Mouse (Mus musculus) c-Kit-positive CD71-negative TER-119-negative erythroid progenitor cells, embryonic 14.5 days (primary cell): ENCODE measurements at regions not wholly inside any gene's neighbourhood (a gene's known extent, or its start where the extent isn't known, plus 50 kb on each side); places are given as distances from the start of the nearest gene placed in this dataset.
"Not testable (repeated sequence)": the region's sequence is repeated elsewhere in the genome, so short reads cannot be mapped to it uniquely, and the experiment has no call there.

Experiments
- DNase-seq: peaks from one replicate; pipeline ENCODE4 v3.0.0-alpha.2; 2013; ENCODE audit warnings: low read depth

GRCm38 (mm10) chr17:59179018-59179417 is 165.8 kb upstream of the Nudt12 start:
- no peak for DNase-seq

- DNase-seq = no peak
Observed at GRCm38 (mm10) chr17:59156345-59156744, 143.2 kb upstream of the Nudt12 start.

GRCm38 (mm10) chr17:59143760-59144157 is 130.6 kb upstream of the Nudt12 start:
- no peak for DNase-seq

GRCm38 (mm10) chr17:59142995-59143759 is 130.0 kb upstream of the Nudt12 start:
- no peak for DNase-seq

- DNase-seq = no peak
Observed at GRCm38 (mm10) chr17:59138791-59139190, 125.6 kb upstream of the Nudt12 start.

- DNase-seq = peak; percentile 29
Observed at GRCm38 (mm10) chr17:59099376-59099775, 86.2 kb upstream of the Nudt12 start.

GRCm38 (mm10) chr17:59076846-59077245 is 63.7 kb upstream of the Nudt12 start:
- not testable (repeated sequence) for DNase-seq

- DNase-seq = not testable (repeated sequence)
Observed at GRCm38 (mm10) chr17:59076361-59076760, 63.2 kb upstream of the Nudt12 start.
